Mouse (Mus musculus) embryonic facial prominence, embryonic 14.5 days (tissue): ENCODE results near the gene Deaf1. TPM values are rescaled to one million over a fixed set of nuclear protein-coding genes. Genes with fewer than 3 reads are reported as not detected.

Experiments used
- ATAC-seq: fragments of 200-750 bp; cut with Nextera tagmentation; 2 replicates; pipeline ENCODE4 v1.8.0; 2017; ENCODE audit warnings: low read depth, moderate number of reproducible peaks, moderate TSS enrichment
- DNase-seq: peaks from one replicate; pipeline ENCODE4 v3.0.0-alpha.2; 2015; ENCODE audit warnings: low spot score
- H3K27ac ChIP-seq: fragments of 300-500 bp; sonication (generic); replicated peaks from 2 replicates; pipeline ENCODE4 v1.5.1; 2014; ENCODE audit warnings: low read depth, mild to moderate bottlenecking, low read length, moderate library complexity
- H3K27me3 ChIP-seq: fragments of 300-500 bp; sonication (generic); replicated peaks from 2 replicates; pipeline ENCODE4 v1.6.1; 2014; ENCODE audit warnings: low read length; ENCODE audit not compliant: control insufficient read depth, insufficient read depth
- H3K36me3 ChIP-seq: fragments of 300-500 bp; sonication (generic); 2 replicates; pipeline ENCODE4 v1.6.1; 2014; ENCODE audit warnings: low read length, mixed read lengths; ENCODE audit not compliant: control insufficient read depth, insufficient read depth
- H3K4me1 ChIP-seq: fragments of 300-500 bp; sonication (generic); 2 replicates; pipeline ENCODE4 v1.6.1; 2014; ENCODE audit warnings: antibody characterized with exemption, low read length; ENCODE audit not compliant: control insufficient read depth, insufficient read depth
- H3K4me2 ChIP-seq: fragments of 300-500 bp; sonication (generic); 2 replicates; pipeline ENCODE4 v1.6.1; 2014; ENCODE audit warnings: low read depth, mild to moderate bottlenecking, low read length, moderate library complexity, mixed read lengths
- H3K4me3 ChIP-seq: fragments of 300-500 bp; sonication (generic); 2 replicates; pipeline ENCODE4 v1.5.1; 2014; ENCODE audit warnings: low read depth, mild to moderate bottlenecking, low read length
- H3K9ac ChIP-seq: fragments of 300-500 bp; sonication (generic); 2 replicates; pipeline ENCODE4 v1.6.1; 2014; ENCODE audit warnings: low read depth, mild to moderate bottlenecking, low read length, moderate library complexity, mixed read lengths
- H3K9me3 ChIP-seq: fragments of 300-500 bp; sonication (generic); 2 replicates; pipeline ENCODE4 v1.6.1; 2016; ENCODE audit warnings: low read length; ENCODE audit not compliant: control insufficient read depth
- WGBS: fragments of 180-500 bp; shearing (Covaris S2); extraction: QIAGEN DNeasy Blood & Tissue Kit; methylation state at CpG from one replicate; pipeline ENCODE4 v1.1.7; 2014; 5-methylcytosine and 5-hydroxymethylcytosine counted together
- polyA plus RNA-seq: library from polyadenylated mRNA; unstranded; fragments of >200 nt; fragmentation: Nextera tagmentation; extraction: Ambion mirVana; gene quantifications from 2 replicates; pipeline ENCODE4 v1.2.1, GENCODE M21; 2014

The Deaf1 gene
- polyA plus RNA-seq, 1 experiment from 2014 or later, result 72.7 TPM

GRCm38 (mm10) chr7:141335682-141336081 lies 8.2 kb upstream of the Deaf1 start:
- H3K9ac ChIP-seq, result no peak overlapping the region
- H3K27ac ChIP-seq, result no peak overlapping the region
- peaks cover 6% of the 10 kb centered on the region; the same call in 1 of the 2 replicates for H3K4me1 ChIP-seq
- no peak for DNase-seq
- no peaks in the 10 kb centered on the region for H3K9me3 ChIP-seq
- H3K4me2 ChIP-seq, result no peak overlapping the region
- no peaks in the 10 kb centered on the region; the same call in 1 of the 2 replicates for H3K27me3 ChIP-seq
- ATAC-seq, result no peak
- whole genome bisulfite sequencing, result 94% methylated on average over 4 of the region's 4 CpGs
- no peak overlapping the region for H3K4me3 ChIP-seq
- peaks cover 23% of the 10 kb centered on the region for H3K36me3 ChIP-seq

- H3K36me3 ChIP-seq, result peaks cover 23% of the 10 kb centered on the region
- ATAC-seq (no peak), DNase-seq (no peak)
- H3K4me2 ChIP-seq, result no peak overlapping the region
- H3K4me1 ChIP-seq, result peaks cover 6% of the 10 kb centered on the region; the same call in 1 of the 2 replicates
- H3K4me3 ChIP-seq, result no peak overlapping the region
- H3K9me3 ChIP-seq, result no peaks in the 10 kb centered on the region
- H3K27ac ChIP-seq, result no peak overlapping the region
- H3K27me3 ChIP-seq, result no peaks in the 10 kb centered on the region; the same call in 1 of the 2 replicates
- H3K9ac ChIP-seq, result no peak overlapping the region
- 73% methylated on average over 2 of the region's 2 CpGs for WGBS
Measured at GRCm38 (mm10) chr7:141335044-141335579, 7.6 kb upstream of the Deaf1 start.

DNA sequence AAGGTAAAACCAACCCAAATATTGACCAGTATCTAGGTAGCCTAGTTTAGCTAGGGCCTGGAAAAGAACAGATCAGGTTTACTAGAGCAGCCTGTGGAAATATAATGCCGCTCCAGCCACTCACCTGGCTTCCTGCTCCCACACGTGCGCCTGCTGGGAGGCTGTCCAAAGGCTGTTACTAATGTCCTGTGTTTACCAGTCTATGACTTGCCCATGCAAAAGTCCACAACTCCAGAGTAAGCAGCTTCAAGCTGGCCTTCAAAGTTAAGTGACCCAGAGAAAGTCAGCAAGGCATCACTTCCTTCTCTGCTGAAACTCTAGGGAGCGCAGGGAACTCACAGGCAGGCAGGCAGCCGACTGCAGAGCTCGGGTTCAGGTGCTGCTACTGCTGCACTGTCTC lies 4.5 kb upstream of the Deaf1 start:
- H3K4me1 ChIP-seq, result peaks cover 7% of the 10 kb centered on the region; the same call in 1 of the 2 replicates
- H3K27ac ChIP-seq, result no peak overlapping the region
- no peak overlapping the region for H3K4me2 ChIP-seq
- no peaks in the 10 kb centered on the region for H3K27me3 ChIP-seq
- 75% methylated on average over 6 of the region's 6 CpGs for WGBS
- DNase-seq (no peak), ATAC-seq (no peak)
- H3K9ac ChIP-seq, result no peak overlapping the region
- no peaks in the 10 kb centered on the region for H3K9me3 ChIP-seq
- no peak overlapping the region for H3K4me3 ChIP-seq
- H3K36me3 ChIP-seq, result peaks cover 23% of the 10 kb centered on the region

DNA sequence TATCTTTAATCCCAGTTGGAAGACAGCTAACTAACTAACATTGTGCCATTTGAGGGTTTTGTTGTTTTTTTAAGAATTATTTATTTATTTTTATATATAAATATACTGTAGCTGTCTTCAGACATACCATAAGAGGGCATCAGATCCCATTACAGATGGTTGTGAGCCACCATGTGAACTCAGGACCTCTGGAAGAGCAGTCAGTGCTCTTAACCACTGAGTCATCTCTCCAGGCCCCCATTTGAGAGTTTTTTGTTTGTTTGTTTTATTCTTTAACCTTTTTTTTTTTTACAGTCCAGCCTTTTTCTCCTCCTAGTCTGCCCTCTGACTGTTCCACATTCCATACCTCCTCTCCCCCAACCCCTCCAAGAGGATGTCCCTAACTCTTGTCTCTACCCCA lies 3.2 kb upstream of the Deaf1 start:
- no peaks in the 10 kb centered on the region for H3K27me3 ChIP-seq
- no peak overlapping the region for H3K27ac ChIP-seq
- ATAC-seq (no peak), DNase-seq (no peak)
- no peaks in the 10 kb centered on the region for H3K9me3 ChIP-seq
- H3K4me2 ChIP-seq, result no peak overlapping the region
- no peak overlapping the region for H3K9ac ChIP-seq
- H3K4me1 ChIP-seq, result peaks cover 20% of the 10 kb centered on the region
- H3K36me3 ChIP-seq, result peaks cover 19% of the 10 kb centered on the region
- H3K4me3 ChIP-seq, result no peak overlapping the region

DNA sequence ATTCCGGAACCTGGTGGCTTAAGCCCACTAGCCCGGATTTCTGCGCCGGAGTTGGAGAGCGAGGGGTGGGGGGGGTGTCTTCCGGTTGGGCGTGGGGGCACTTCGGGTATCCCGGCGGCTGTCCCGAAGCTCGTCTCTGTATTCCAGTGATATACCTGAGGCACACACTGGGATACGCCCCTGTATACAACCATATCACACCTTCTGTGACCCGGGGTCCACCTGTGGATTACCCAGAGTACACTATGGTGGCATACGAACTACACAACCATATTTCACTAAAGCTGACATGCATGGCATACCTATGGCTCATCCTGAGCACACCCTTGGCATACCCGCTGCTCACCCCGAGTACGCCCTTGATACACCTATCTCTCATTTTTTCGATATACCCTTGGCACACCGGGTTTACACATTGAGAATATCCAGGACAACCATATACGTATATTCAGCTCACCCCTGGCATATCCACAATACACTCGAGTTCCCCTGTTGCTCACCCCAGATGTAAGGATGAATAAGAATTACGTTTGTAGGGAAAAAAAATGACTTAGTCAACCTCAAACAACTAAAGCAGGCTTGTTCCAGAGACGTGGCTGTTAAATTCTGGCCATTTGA lies 992 bp upstream of the Deaf1 start:
- H3K9me3 ChIP-seq, result no peaks in the 10 kb centered on the region
- H3K9ac ChIP-seq, result peak overlapping the region; percentile 89
- DNase-seq (no peak), ATAC-seq (no peak; the same call in 1 of the 2 replicates)
- no peaks in the 10 kb centered on the region for H3K27me3 ChIP-seq
- 17% methylated on average over 22 of the region's 24 CpGs for WGBS
- H3K4me3 ChIP-seq, result peak overlapping the region; percentile 62
- peaks cover 24% of the 10 kb centered on the region for H3K4me1 ChIP-seq
- H3K27ac ChIP-seq, result peak overlapping the region; percentile 99
- peak overlapping the region; percentile 100 for H3K4me2 ChIP-seq
- H3K36me3 ChIP-seq, result peaks cover 15% of the 10 kb centered on the region

DNA sequence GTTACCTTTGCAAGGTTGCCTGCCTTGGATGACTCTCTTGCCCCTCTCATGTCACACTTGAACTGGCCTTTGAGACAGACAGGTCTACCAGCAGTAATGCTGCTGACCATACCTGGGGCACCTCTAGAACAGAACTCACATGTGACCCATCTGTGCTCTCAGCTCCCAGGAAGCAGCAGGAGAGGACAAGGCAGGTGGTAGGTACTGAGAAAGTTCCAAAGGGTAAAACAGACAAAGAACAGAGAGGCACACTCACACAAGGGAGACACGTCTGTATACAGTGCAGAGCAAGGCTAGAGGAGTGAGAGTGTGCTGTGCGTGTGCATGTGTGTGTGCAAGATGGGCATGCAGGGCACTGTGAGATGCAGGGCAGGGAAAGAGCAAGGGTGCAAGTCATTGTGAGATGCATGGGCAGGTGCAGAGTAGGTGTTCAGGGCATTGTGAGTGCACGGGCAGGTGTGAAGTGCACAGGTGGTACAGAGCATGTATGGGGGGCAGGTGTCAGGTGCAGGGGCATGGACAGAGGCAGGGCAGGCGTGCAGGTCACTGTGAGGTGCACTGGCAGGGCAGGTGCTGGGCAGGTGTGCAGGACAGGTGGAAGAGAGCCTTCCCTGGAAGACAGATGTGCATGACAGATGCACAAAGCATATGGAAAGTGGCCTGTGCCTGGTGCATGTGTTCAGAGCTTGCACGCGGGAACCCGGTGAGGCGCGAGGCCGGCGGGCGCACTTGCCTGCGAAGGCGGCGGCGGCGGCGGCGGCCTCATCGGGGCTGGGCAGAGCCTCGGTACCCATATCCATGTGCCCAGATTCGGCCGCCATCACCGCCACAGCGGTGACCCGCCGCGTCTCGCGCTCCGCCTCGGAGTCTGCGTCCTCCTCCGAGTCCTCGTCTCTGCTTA lies 694 bp downstream of the Deaf1 start:
- WGBS, result 11% methylated on average over 13 of the region's 35 CpGs
- Histone ChIP-seq H3K9me3 (no peaks in the 10 kb centered on the region), H3K4me1 (peaks cover 24% of the 10 kb centered on the region), H3K4me2 (peak overlapping the region; percentile 100), H3K4me3 (peak overlapping the region; percentile 62), H3K36me3 (peaks cover 23% of the 10 kb centered on the region), H3K27me3 (no peaks in the 10 kb centered on the region), H3K27ac (peak overlapping the region; percentile 99), H3K9ac (peak overlapping the region; percentile 89)
- DNase-seq (peak; percentile 35), ATAC-seq (peak; percentile 0; the same call in 1 of the 2 replicates)

DNA sequence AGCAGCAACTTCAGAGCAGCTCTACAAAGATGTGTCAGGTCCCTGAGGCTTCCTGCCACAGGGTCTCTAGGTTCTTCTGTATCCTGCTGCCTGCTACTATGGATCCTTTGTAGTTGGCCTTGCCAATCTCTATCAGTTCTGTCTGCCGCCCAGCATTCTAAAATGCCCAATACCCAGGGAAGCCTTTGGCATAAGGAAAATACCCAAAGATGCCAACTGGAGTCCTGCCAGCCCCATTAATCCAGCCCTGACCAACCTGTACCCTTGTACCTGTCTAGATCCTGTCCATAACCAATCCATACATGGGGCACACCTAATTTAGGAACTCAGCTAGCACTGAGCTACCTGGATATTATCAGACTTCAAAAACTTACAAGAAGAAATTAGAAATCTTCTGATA lies 2.8 kb downstream of the Deaf1 start:
- ATAC-seq, result no peak
- peaks cover 24% of the 10 kb centered on the region for H3K4me1 ChIP-seq
- H3K9me3 ChIP-seq, result no peaks in the 10 kb centered on the region
- WGBS, result 81% methylated on average over 1 of the region's 1 CpGs
- no peak overlapping the region for H3K9ac ChIP-seq
- no peak overlapping the region for H3K27ac ChIP-seq
- no peak overlapping the region for H3K4me3 ChIP-seq
- H3K4me2 ChIP-seq, result no peak overlapping the region
- no peaks in the 10 kb centered on the region for H3K27me3 ChIP-seq
- H3K36me3 ChIP-seq, result peaks cover 44% of the 10 kb centered on the region
- DNase-seq, result no peak

GRCm38 (mm10) chr7:141319446-141319845 lies 8.0 kb downstream of the Deaf1 start:
- no peak overlapping the region for H3K4me2 ChIP-seq
- no peak overlapping the region for H3K4me3 ChIP-seq
- no peaks in the 10 kb centered on the region for H3K4me1 ChIP-seq
- DNase-seq (no peak), ATAC-seq (no peak)
- WGBS, result 86% methylated on average over 2 of the region's 2 CpGs
- H3K27me3 ChIP-seq, result no peaks in the 10 kb centered on the region
- peaks cover 95% of the 10 kb centered on the region for H3K36me3 ChIP-seq
- no peaks in the 10 kb centered on the region for H3K9me3 ChIP-seq
- H3K27ac ChIP-seq, result no peak overlapping the region
- no peak overlapping the region for H3K9ac ChIP-seq
